Mouse (Mus musculus) erythroblast, embryonic 14.5 days (primary cell): Measurements from ENCODE around the gene Sh3d19. TPM values are rescaled to one million over a fixed set of nuclear protein-coding genes. Genes with fewer than 3 reads are reported as not detected.

ENCODE experiments used
- H3K27me3 ChIP-seq: 2 replicates; pipeline ENCODE4 v1.6.1; 2012; ENCODE audit warnings: inconsistent platforms; ENCODE audit not compliant: control insufficient read depth
- H3K36me3 ChIP-seq: 2 replicates; pipeline ENCODE4 v1.6.1; 2012; ENCODE audit warnings: mild to moderate bottlenecking, inconsistent platforms; ENCODE audit not compliant: control insufficient read depth
- H3K4me1 ChIP-seq: 2 replicates; pipeline ENCODE4 v1.6.1; 2012; ENCODE audit warnings: inconsistent platforms; ENCODE audit not compliant: control insufficient read depth
- H3K4me3 ChIP-seq: replicated peaks from 2 replicates; pipeline ENCODE3; 2012; ENCODE audit warnings: moderate library complexity, mild to moderate bottlenecking, inconsistent platforms
- H3K9me3 ChIP-seq: 2 replicates; pipeline ENCODE4 v1.6.1; 2012; ENCODE audit warnings: low read length, inconsistent platforms, mixed read lengths; ENCODE audit not compliant: control insufficient read depth
- GATA1 ChIP-seq: IDR thresholded peaks from 2 replicates; pipeline ENCODE4 v1.6.1; 2012; ENCODE audit warnings: low read length, inconsistent platforms, mixed read lengths
- TAL1 ChIP-seq: IDR thresholded peaks from 3 replicates; pipeline ENCODE4 v1.6.1; 2012; ENCODE audit warnings: low read length, inconsistent platforms, mixed read lengths
- polyA plus RNA-seq: library from polyadenylated mRNA; stranded (reverse); fragments of >175 nt; gene quantifications from 2 replicates; pipeline ENCODE4 v1.2.3, GENCODE M21; 2012

Sh3d19 gene
- polyA plus RNA-seq = 0.11 and 0.37 TPM in 2 replicates

DNA sequence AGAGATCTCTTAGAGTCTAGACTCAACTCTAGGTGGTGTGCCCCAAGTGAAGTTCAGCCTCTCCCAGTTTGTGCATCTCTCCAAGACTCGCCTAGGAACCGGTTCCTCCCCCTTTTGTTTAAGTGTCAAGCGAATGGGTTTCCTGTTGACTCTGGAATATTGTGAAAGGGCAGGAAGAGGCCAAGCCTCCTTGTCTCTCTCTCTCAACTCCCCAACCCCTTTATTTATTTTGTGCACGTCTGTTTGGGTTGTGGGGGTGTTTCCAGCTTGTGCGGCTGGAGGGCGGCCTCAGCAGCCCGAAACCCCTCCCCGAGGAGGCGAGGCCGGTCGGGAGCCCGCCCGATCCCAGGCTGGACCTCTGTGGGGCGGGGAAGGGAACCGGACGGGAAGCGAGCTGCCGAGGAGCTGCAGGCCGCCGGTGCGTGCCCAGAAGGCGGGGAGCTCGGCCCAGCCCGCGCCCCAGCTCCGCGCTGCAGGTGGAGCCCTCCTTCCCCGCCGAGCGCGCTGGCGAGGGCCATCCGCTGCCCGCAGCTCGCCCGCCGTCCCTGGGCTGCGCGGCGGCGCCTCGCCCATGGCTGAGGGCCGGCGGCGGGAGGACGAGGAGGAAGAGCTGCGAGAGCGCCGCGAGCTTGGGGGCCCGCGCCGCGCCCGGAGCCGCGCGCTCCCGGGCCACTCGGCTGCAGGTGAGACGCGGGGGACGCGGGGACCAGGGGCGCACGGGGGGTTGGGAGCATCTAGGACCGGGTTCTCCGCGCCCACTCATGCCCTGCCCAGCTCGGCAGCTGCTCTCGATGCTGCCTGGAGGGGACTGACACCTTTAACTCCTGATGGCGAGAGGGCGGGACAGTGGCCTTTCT lies at the start of gene Sh3d19:
Sh3d19 (plus strand) TSS at position 368 of the 857 bp plus-strand sequence.
- Histone ChIP-seq H3K27me3 (peaks cover 14% of the 10 kb centered on the region), H3K4me3 (peak within 1 kb of the TSS; percentile 71), H3K36me3 (no peaks in the 10 kb centered on the region)

DNA sequence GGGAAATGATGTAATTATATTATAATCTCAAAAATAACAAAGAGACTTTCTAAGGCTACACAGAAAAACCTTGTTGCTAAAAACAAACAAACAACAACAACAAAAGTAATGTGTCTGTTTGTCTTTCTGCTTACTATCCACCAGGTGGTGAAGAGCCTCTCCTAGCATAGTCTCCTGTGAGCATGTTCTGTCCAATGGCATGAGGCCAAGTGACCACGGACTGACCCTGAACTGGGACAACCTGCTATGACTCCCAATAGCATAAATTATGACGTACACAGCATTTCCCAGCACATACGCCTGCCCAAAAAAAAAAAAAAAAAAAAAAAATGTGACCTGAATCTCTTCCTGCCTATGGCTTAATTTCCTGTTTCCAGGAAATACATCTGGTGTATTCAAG lies 48.6 kb upstream of the Sh3d19 start:
- Histone ChIP-seq H3K27me3 (no peaks in the 10 kb centered on the region), H3K9me3 (no peaks in the 10 kb centered on the region), H3K4me1 (no peaks in the 10 kb centered on the region), H3K36me3 (no peaks in the 10 kb centered on the region), H3K4me3 (no peak overlapping the region)
- TF ChIP-seq TAL1 = no peak
- TF ChIP-seq GATA1 = no peak

More for the DNA sequence above, at the start of gene Sh3d19:
- TF ChIP-seq TAL1 = no peak
- TF ChIP-seq GATA1 = no peak
- Histone ChIP-seq H3K9me3 (no peaks in the 10 kb centered on the region), H3K4me1 (peaks cover 14% of the 10 kb centered on the region)

DNA sequence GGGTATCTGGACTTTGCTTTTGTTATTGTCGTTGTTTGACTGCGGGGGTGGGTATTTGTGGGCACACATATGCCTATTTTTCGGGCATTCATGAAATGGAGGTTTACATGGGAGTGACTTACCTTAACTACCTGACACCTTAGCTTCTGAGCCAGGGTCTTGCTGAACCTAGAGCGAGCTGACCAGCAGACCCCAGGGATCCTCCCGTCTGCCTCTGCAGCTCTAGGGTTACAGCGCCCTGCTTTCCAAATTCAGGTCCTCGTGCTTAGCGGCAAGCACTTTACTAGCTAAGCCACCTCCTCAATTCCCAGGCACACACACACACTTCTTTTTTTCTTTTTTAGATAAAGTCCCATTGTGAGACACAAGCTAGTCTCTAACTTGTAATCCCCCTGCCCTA lies 47.6 kb upstream of the Sh3d19 start:
- Histone ChIP-seq H3K4me1 (no peaks in the 10 kb centered on the region), H3K9me3 (no peaks in the 10 kb centered on the region), H3K36me3 (no peaks in the 10 kb centered on the region), H3K4me3 (no peak overlapping the region), H3K27me3 (no peaks in the 10 kb centered on the region)
- no peak for TF ChIP-seq TAL1
- TF ChIP-seq GATA1 = no peak

DNA sequence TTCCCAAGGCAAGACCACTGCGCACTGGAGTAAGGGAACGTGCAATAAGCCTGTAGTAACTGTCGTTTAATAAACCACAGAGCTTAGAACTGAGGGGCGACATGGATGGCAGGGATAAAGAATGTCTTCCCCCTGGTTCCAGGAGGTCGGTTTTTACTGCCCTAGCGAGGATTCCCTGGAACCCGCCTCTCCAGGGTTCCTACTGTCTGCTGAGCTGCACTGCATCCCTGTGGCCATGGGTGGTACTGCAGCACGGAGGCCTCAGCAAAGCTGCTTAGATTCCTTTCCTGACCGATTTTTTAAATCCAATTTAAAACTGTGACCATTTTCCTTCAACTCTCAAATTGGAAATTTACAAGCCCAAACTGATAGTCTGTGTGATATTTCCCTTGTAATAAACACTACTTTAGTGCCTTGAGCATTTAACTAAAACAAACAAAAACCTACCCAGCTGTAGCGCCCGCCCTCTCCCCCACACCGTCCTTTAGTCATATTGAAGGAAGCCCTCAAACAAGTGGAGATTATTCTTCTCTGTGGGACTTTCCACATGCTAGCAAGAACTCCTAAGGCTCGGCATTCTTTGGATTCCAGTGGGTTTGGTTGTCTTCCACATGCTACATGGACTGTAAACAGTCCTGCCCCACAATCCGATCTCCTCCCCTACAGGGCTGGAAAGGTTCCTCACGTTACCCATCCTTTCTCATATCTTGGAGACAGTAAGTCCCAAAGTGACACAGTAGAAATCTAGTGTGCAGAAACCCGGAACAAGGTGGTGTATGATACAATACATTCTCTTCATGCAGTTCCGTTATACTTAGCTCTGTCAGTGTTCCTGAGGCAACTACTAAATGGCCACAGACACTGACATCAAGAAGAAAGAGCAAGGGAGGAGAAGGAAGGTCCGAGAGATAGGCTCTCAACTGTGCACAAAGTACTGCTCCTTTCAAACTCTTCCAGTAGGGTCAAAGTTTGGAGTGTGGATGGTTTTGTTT lies 46.7 kb upstream of the Sh3d19 start:
- Histone ChIP-seq H3K4me1 (no peaks in the 10 kb centered on the region), H3K27me3 (no peaks in the 10 kb centered on the region), H3K4me3 (no peak overlapping the region), H3K9me3 (no peaks in the 10 kb centered on the region), H3K36me3 (no peaks in the 10 kb centered on the region)
- TF ChIP-seq TAL1 = no peak
- TF ChIP-seq GATA1 = no peak

DNA sequence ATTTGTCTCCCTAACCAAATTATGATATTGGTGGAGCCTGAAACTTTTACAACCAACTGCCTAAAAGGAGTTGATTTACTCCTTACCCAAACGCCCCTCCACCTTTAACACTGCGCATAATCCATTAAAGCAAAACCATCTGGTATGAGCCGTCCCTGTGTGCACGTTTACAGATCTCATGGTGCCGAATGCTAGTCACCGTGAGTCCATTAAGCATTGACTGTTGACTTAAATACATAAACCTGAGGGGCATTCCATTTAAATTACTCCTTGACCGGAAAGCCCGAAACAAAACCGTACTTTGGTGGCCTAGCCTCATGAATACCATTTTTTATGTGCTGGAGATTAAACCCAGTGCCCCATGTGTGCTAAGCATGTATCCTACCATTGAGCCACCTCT lies 43.6 kb upstream of the Sh3d19 start:
- H3K27me3 ChIP-seq = no peaks in the 10 kb centered on the region
- H3K4me3 ChIP-seq = no peak overlapping the region
- TF ChIP-seq TAL1 (no peak), GATA1 (no peak)
- no peaks in the 10 kb centered on the region for H3K4me1 ChIP-seq
- no peaks in the 10 kb centered on the region for H3K9me3 ChIP-seq
- no peaks in the 10 kb centered on the region for H3K36me3 ChIP-seq

DNA sequence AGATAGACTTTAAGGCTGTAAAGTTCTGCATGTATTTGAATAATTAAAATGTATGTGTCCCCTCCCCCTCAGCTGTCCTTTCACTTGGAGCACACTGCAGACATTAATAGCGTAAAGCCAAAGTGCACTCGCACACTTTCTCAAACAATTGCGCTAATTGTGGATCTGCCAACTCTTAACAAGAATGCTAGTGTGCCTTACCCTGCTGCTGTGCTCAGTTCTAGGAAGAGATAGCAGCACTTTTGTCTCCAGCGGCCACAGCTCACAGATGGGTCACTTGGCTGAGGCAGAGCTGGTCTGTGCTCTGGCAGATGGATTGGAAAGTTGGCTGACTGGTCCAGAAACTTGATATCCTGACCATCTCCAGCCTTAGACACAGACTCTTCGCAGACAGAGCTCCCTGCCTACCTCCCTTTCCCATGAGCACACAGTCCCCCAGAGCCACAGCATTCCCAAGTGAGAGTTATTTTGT lies 42.7 kb upstream of the Sh3d19 start:
- H3K27me3 ChIP-seq = no peaks in the 10 kb centered on the region
- TF ChIP-seq TAL1 (no peak), GATA1 (no peak)
- no peaks in the 10 kb centered on the region for H3K4me1 ChIP-seq
- no peaks in the 10 kb centered on the region for H3K36me3 ChIP-seq
- H3K4me3 ChIP-seq = no peak overlapping the region
- no peaks in the 10 kb centered on the region for H3K9me3 ChIP-seq

DNA sequence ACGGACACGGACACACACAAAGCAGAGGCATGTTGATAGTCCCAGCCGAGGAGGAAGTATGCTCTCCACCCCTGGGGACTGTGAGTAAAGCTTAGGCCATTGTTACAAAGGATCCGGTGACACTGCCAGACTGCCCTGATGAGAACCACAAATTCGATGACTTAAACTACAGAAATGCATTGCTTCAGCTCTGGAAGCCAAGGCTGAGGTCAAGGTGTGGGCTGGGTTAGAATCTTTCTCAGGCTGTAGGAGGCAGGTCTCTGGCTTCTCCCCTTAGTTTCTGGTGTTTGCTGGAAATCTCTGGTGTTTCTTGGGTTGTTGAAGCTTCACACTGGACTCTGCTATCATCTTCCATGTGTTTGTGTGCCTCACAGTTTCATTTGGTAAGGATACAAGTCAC lies 41.2 kb upstream of the Sh3d19 start:
- no peaks in the 10 kb centered on the region for H3K9me3 ChIP-seq
- H3K4me3 ChIP-seq = no peak overlapping the region
- H3K36me3 ChIP-seq = no peaks in the 10 kb centered on the region
- H3K4me1 ChIP-seq = no peaks in the 10 kb centered on the region
- TF ChIP-seq TAL1 = no peak
- no peak for TF ChIP-seq GATA1
- no peaks in the 10 kb centered on the region for H3K27me3 ChIP-seq

DNA sequence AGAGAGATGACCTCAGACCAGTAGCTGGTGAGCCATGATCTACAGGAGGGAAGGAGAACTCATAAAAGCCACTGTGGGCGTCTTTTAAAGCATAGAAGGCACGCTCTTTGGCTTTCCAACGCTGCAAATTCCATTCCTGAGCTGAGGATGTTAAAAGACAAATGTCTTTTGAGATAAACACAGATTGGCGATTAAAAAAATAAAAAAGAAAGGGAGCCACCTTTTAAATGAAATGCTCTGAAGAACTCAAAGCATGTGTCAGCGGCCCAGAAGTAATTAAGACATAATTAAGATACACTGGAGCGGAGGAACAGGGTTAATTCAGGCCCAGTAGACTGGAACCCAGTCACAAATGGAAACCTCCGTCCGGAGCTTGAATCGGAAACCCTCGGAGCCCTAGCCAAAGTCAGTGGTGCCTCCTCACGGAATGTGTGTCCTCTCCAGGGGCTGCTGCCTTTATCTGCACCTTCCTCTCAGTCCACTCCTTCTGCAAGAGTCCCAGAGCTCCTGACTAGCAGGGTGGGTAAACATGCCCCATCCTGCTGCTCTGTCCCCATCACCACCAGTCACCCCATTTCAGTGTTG lies 40.1 kb upstream of the Sh3d19 start:
- no peaks in the 10 kb centered on the region for H3K27me3 ChIP-seq
- no peaks in the 10 kb centered on the region for H3K4me1 ChIP-seq
- H3K9me3 ChIP-seq = no peaks in the 10 kb centered on the region

DNA sequence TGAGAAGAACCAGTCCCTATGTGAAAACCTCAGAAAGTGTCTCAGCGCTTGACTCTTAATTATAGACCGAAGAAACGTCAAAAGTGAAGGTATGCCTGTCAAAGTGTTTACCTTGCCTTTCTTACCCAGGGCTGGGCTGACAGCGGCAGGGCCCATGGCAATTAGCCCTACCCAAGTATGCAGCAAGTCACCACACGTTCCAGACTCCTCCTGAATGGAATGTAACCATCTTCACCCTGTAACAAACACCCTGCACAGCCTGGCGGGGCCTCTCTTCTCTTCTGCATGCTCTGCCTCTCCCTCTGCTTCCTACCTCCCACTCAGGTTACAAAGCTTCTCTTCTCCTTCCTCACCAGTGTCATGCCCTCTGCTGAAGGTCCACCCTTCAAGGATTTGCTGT lies 39.0 kb upstream of the Sh3d19 start:
- TF ChIP-seq TAL1 (no peak), GATA1 (no peak)

More for the DNA sequence above, 40.1 kb upstream of the Sh3d19 start:
- Histone ChIP-seq H3K4me3 (no peak overlapping the region), H3K36me3 (no peaks in the 10 kb centered on the region)
- TF ChIP-seq TAL1 = no peak
- TF ChIP-seq GATA1 = no peak

More for the DNA sequence above, 39.0 kb upstream of the Sh3d19 start:
- Histone ChIP-seq H3K27me3 (no peaks in the 10 kb centered on the region), H3K4me3 (no peak overlapping the region), H3K36me3 (no peaks in the 10 kb centered on the region), H3K4me1 (no peaks in the 10 kb centered on the region), H3K9me3 (no peaks in the 10 kb centered on the region)
